Mouse (Mus musculus) neural tube, embryonic 14.5 days (tissue): ENCODE data around the gene Mdk. TPM values are rescaled to one million over a fixed set of nuclear protein-coding genes. Genes with fewer than 3 reads are reported as not detected.

Experiments used
- ATAC-seq: fragments of 200-750 bp; cut with Nextera tagmentation; 2 replicates; pipeline ENCODE4 v1.8.0; 2017; ENCODE audit warnings: low read depth, mild to moderate bottlenecking, moderate TSS enrichment, moderate library complexity
- H3K27ac ChIP-seq: fragments of 300-500 bp; sonication (generic); 2 replicates; pipeline ENCODE4 v1.5.1; 2014; ENCODE audit warnings: low read depth, mild to moderate bottlenecking, control low read depth, low read length, moderate library complexity, mixed read lengths
- H3K27me3 ChIP-seq: fragments of 300-500 bp; sonication (generic); 2 replicates; pipeline ENCODE4 v1.6.1; 2014; ENCODE audit warnings: low read length; ENCODE audit not compliant: control insufficient read depth, insufficient read depth
- H3K36me3 ChIP-seq: fragments of 300-500 bp; sonication (generic); 2 replicates; pipeline ENCODE4 v1.6.1; 2014; ENCODE audit warnings: low read length, mixed read lengths; ENCODE audit not compliant: control insufficient read depth, insufficient read depth
- H3K4me1 ChIP-seq: fragments of 300-500 bp; sonication (generic); 2 replicates; pipeline ENCODE4 v1.6.1; 2014; ENCODE audit warnings: low read length; ENCODE audit not compliant: control insufficient read depth, insufficient read depth
- H3K4me2 ChIP-seq: fragments of 300-500 bp; sonication (generic); 2 replicates; pipeline ENCODE4 v1.6.1; 2014; ENCODE audit warnings: mild to moderate bottlenecking, low read depth, low read length, control low read depth
- H3K4me3 ChIP-seq: fragments of 300-500 bp; sonication (generic); 2 replicates; pipeline ENCODE4 v1.5.1; 2014; ENCODE audit warnings: low read depth, low read length, control low read depth, mixed read lengths
- H3K9ac ChIP-seq: fragments of 300-500 bp; sonication (generic); replicated peaks from 2 replicates; pipeline ENCODE4 v1.6.1; 2014; ENCODE audit warnings: low read depth, mild to moderate bottlenecking, control low read depth, low read length, mixed read lengths
- H3K9me3 ChIP-seq: fragments of 300-500 bp; sonication (generic); 2 replicates; pipeline ENCODE4 v1.6.1; 2016; ENCODE audit warnings: low read length; ENCODE audit not compliant: control insufficient read depth
- WGBS: fragments of 180-500 bp; shearing (Covaris S2); extraction: QIAGEN DNeasy Blood & Tissue Kit; methylation state at CpG from one replicate; pipeline ENCODE4 v1.1.7; 2014; 5-methylcytosine and 5-hydroxymethylcytosine counted together
- polyA plus RNA-seq: library from polyadenylated mRNA; unstranded; fragments of >200 nt; fragmentation: Nextera tagmentation; extraction: Ambion mirVana; gene quantifications from 2 replicates; pipeline ENCODE4 v1.2.1, GENCODE M21; 2014

Gene Mdk
- 93.6 and 155 TPM in 2 replicates for polyA plus RNA-seq

DNA sequence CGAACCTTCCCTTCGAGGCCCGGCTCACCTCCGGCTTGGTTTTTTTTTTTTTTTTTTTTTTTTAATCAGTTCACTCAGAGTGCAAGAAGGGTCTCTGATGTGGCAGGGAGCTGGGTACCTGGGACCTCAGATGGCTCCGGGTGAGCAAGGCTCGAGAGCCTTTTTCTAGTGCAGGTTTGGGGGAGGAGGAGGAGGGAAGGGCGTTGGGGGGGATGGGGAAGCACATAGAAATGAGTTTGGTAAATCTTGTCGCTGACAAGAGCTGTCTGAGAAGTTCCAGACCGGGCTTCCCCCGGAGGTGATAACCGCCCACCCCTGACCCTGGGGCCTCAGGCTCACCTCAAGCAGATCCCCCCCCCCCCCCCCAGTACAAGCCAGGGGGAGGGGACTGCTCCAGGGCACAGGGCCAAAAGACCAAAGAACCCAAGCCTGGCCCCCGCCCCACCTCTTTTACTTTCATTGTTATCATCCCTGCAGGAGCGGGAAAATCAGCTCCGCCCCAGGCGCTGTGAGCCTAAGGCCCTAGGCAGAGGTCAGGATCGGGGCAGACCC lies at the start of gene Mdk:
Gene Mdk, minus strand, starts transcription at position 138 of the 552 bp plus-strand sequence.
- peak within 1 kb of the TSS; percentile 77 for H3K27ac ChIP-seq
- peak within 1 kb of the TSS; percentile 84 for H3K4me2 ChIP-seq
- 3% methylated on average over 16 of the region's 16 CpGs for WGBS
- peak within 1 kb of the TSS; percentile 75 for H3K9ac ChIP-seq
- peaks cover 12% of the 10 kb centered on the region; the same call in 1 of the 2 replicates for H3K36me3 ChIP-seq
- H3K9me3 ChIP-seq: no peaks in the 10 kb centered on the region
- H3K4me3 ChIP-seq: peak within 1 kb of the TSS; percentile 52
- H3K27me3 ChIP-seq: 0 out of 2 replicates have a peak, but pooled peaks cover 2% of the 10 kb centered on the region
- peaks cover 19% of the 10 kb centered on the region for H3K4me1 ChIP-seq
- peak; percentile 4; the same call in 1 of the 2 replicates for ATAC-seq

DNA sequence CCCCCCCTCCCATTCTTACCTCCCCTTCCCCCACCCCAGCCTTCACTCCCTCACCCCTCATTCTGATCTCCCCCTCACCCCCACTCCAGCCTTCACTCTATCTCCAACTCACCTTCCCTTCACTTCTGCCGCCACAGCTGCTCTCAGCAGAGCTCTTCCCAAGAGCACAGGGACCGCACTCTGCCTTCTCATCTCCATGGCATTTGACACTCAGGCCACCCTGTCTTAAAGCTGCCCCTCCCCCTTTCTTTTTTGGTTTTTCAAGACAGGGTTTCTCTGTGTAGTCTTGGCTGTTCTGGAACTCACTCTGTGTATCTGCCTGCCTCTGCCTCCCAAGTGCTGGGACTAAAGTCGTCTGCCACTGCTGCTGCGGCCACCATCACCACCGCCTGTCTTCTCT lies 48.7 kb upstream of the Mdk start:
- H3K4me1 ChIP-seq: peaks cover 17% of the 10 kb centered on the region
- H3K9ac ChIP-seq: no peak overlapping the region
- peaks cover 10% of the 10 kb centered on the region for H3K27me3 ChIP-seq
- H3K9me3 ChIP-seq: no peaks in the 10 kb centered on the region
- no peaks in the 10 kb centered on the region for H3K36me3 ChIP-seq
- no peak overlapping the region for H3K4me3 ChIP-seq
- no peak for ATAC-seq
- H3K27ac ChIP-seq: no peak overlapping the region
- no peak overlapping the region for H3K4me2 ChIP-seq
- WGBS: 33% methylated on average over 5 of the region's 5 CpGs

DNA sequence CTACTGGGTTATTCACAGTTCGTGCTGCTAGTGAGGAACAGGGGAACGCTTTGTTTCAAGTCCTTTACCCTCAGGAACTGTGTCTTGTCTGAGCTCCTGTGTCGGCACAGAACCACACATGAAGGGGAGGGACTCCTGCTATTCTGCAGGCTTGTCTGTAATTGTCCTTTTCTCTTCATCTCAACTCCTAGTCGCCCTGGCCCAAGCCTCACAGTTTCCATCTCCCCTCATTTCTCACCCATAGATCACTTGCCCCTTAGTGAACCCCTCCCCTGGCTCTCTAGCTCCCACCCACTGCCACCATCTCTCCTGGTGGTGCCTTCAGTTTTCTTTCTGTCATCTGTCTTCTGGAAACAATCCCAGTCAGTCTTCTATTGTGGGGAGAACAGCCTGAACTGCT lies 48.1 kb upstream of the Mdk start:
- Histone ChIP-seq H3K9ac (no peak overlapping the region), H3K36me3 (no peaks in the 10 kb centered on the region), H3K4me3 (no peak overlapping the region), H3K4me1 (peaks cover 18% of the 10 kb centered on the region), H3K27me3 (peaks cover 13% of the 10 kb centered on the region), H3K27ac (no peak overlapping the region), H3K4me2 (no peak overlapping the region), H3K9me3 (no peaks in the 10 kb centered on the region)
- ATAC-seq: no peak
- 2% methylated on average over 4 of the region's 4 CpGs for WGBS

DNA sequence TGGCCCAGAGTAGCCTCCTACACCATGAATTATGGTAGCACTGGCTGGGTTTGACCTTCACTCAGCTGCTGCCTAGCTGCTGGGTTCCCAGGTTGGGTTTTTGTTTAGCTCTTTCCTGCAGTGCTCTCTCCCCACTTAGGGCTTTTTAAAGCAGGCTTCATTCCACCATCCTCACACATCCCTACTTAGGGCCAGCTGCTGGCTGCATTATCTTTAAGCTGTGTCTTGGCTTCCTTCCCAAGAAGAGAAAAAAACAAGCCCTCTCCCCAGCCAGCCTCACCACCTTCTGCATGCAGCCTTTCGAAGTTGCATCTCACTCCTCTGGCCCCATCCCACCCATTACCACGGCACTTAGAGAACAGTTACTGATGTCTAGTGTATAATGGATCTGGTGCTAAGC lies 46.5 kb upstream of the Mdk start:
- no peak overlapping the region for H3K9ac ChIP-seq
- H3K36me3 ChIP-seq: no peaks in the 10 kb centered on the region
- peaks cover 10% of the 10 kb centered on the region for H3K4me1 ChIP-seq
- no peaks in the 10 kb centered on the region for H3K9me3 ChIP-seq
- H3K27me3 ChIP-seq: peaks cover 13% of the 10 kb centered on the region
- 12% methylated on average over 2 of the region's 2 CpGs for WGBS
- ATAC-seq: peak; percentile 22; the same call in 1 of the 2 replicates
- no peak overlapping the region for H3K4me2 ChIP-seq
- no peak overlapping the region for H3K4me3 ChIP-seq
- H3K27ac ChIP-seq: peak overlapping the region; percentile 1; the same call in 1 of the 2 replicates

DNA sequence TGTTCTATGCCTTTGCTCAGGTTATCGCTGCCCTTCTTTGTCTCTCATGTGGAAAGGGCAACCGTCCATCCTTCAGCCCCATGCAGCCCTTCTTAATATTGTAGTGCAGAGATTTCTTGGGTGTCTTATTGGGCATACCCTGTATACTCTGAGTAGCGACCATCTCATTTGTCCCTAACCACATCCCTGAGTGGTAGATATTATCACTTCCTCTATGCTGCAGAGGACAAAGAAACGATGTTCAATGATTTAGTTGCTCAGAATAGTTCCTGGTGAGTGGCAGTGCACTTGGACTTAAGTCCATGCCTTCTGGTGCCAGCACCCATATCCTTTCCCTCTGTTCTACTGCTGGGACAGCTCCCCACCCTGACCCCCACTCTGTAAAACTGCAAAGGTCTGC lies 45.9 kb upstream of the Mdk start:
- Histone ChIP-seq H3K4me1 (peaks cover 10% of the 10 kb centered on the region), H3K4me2 (no peak overlapping the region), H3K9ac (no peak overlapping the region), H3K27me3 (peaks cover 13% of the 10 kb centered on the region), H3K4me3 (no peak overlapping the region), H3K9me3 (no peaks in the 10 kb centered on the region), H3K27ac (peak overlapping the region; percentile 1; the same call in 1 of the 2 replicates), H3K36me3 (no peaks in the 10 kb centered on the region)
- ATAC-seq: no peak
- WGBS: 79% methylated on average over 4 of the region's 4 CpGs

DNA sequence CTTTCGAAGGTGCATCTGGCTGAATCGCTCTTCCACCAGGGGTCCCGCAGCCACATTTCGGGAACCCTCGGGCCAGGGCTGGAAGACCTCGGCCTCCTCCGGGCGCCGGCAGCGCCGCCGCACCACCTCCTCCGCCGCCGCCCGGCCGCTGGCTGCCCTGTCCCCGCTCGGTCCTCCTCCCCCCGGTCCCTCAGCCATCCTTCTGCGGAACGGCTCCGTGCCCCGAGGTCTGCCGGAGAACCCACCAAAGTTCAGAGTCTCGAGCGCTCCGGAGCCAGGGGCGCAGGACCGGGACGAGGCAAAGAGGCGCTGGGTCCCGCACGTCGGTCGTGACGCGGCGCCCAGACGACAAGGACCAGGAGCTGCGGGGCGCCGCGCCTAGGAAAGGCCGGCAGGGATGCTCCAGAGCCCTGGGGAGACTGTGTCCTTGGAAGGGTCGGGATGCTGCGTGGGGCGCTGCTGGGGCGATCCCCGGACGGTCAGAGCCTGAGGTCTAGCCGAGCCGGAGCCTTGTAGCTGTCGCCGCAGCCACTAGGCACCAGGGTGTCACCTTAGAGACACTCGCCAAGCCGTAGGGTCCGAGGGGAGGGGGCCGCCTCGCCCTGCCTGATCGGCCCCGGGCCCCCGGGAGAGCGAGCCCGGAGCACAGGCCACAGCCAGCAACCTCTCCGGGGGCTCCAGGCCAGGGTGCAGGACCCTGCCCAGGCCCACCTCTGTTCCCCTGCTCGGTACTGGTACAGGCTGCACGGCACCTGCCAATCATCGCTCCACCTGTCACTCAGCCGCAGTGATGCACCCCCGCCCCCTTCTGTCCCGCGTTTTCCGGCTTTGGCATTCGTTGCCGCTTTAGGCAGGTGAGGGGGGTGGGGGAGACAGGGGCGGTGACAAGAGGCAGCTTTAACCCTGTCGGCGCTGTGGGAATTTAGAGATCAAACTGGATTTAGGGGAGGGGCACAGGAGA lies 43.8 kb upstream of the Mdk start, which contains the start of gene Dgkz:
Gene Dgkz, minus strand, starts transcription at position 284 of the 961 bp plus-strand sequence.
- Histone ChIP-seq H3K27me3 (peaks cover 13% of the 10 kb centered on the region), H3K36me3 (no peaks in the 10 kb centered on the region)
- WGBS: 2% methylated on average over 77 of the region's 79 CpGs

DNA sequence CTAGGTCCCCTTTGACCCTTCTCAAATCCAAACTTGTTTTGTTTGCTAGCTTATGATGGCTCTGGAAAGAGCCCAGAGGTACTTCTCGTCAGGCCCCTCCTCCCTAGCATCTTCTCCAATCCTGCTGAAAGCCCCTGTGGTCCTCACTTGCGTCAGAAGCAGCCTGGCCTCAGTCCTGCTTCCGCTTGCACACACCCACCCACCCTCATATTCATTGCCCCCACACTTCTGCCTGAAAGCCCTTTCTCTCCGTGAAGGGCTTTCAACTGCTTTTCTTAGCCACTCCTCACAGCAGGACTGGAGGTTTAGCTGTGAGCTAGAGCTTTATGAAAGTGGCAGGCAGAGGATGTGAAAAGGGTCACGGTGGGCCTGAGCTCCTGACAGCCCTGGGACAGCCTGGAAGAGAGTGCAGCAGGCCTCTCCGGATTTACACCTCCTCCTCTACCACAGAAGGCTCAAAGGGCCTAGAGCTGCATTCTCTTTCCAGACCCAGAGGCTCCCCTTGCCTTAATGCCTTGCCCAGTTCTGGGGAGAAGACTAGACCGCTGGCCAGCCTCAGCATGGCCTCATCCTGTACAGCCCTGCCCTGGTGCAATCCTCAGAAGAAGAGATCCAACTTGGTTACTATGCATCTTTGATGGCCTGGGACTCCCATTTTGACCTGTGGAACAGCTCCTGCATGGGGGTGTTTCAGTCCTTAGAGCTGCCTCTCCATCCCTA lies 41.5 kb upstream of the Mdk start:
- no peaks in the 10 kb centered on the region for H3K9me3 ChIP-seq
- no peak overlapping the region for H3K4me2 ChIP-seq
- ATAC-seq: no peak
- no peak overlapping the region for H3K9ac ChIP-seq
- peaks cover 13% of the 10 kb centered on the region for H3K27me3 ChIP-seq
- peaks cover 20% of the 10 kb centered on the region for H3K4me1 ChIP-seq
- WGBS: 33% methylated on average over 7 of the region's 7 CpGs
- no peak overlapping the region for H3K4me3 ChIP-seq
- H3K36me3 ChIP-seq: no peaks in the 10 kb centered on the region
- no peak overlapping the region for H3K27ac ChIP-seq

More for the DNA sequence above, 43.8 kb upstream of the Mdk start, which contains the start of gene Dgkz:
- Histone ChIP-seq H3K4me2 (peak within 1 kb of the TSS; percentile 51), H3K4me1 (peaks cover 21% of the 10 kb centered on the region), H3K9ac (peak within 1 kb of the TSS; percentile 5), H3K4me3 (peak within 1 kb of the TSS; percentile 36), H3K9me3 (no peaks in the 10 kb centered on the region), H3K27ac (no peak within 1 kb of the TSS)
- peak; percentile 42; the same call in 1 of the 2 replicates for ATAC-seq

DNA sequence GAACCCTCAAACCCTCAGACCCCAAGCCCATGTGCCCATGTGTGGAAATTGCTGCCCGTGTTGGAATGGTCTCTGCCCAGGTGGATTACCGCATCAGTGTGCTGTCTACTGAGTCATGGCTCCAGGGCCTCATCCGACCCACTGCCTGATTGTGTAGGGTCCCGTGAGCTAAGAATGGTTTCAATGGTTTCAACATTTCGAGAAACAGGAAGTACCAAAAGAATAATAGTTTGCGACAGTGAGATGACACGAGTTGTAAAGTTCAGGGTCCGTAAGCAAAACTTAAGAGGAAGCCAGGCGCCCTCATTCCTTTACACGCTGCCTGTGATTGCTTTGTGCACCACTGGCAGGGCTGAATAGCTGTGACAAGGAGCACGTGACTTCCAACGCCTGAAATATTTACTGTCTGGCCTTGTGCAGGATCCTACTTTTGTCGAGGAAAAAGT lies 40.0 kb upstream of the Mdk start:
- peaks cover 12% of the 10 kb centered on the region for H3K27me3 ChIP-seq
- ATAC-seq: no peak
- H3K4me3 ChIP-seq: no peak overlapping the region
- H3K4me2 ChIP-seq: no peak overlapping the region
- no peaks in the 10 kb centered on the region for H3K9me3 ChIP-seq
- 10% methylated on average over 13 of the region's 13 CpGs for WGBS
- H3K4me1 ChIP-seq: peaks cover 17% of the 10 kb centered on the region
- no peaks in the 10 kb centered on the region for H3K36me3 ChIP-seq
- H3K9ac ChIP-seq: no peak overlapping the region; the same call in 1 of the 2 replicates
- peak overlapping the region; percentile 36; the same call in 1 of the 2 replicates for H3K27ac ChIP-seq
